Mouse (Mus musculus): ENCODE data around the gene Rps21.

DNA sequence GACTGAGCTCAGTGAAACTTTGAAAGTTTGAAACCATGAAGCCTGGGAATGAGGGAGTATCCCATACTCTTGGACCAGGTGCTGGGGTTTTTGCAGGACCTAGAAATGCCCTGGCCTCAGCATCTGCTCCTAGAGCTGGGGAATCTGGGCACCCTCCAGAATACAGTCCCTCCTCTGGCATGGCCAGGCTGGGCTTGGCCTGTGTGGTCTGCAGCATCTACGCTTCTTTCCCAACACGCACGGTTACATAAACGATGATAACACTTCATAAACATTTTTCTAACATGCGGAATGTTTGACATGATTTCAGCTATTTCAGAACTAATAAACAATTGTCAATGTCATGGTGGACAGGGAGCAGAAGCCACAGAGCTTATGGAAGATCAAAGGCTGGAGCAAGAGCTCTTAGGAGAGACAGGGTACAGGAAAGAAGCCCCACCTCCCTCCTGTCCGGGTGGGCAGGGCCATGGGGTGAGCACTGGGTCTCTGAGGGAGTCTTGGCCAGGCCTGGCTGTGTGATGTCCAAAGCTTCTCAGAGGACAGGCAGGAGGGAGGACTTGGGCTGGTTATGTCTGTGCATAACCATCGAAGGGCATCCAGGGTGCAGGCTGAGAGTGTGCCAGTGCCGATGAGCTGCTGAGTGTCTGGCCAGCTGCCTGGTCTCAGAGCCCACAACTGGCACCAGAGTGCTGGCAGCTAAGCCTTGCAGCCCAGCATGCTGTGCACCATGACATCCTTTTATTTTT lies 49.4 kb downstream of the Rps21 start:
- TF ChIP-seq POLR2A (IDR thresholded peaks at IDR 0.05; ENCODE audit: borderline replicate concordance, extremely low read depth, insufficient read depth, insufficient read length, poor library complexity, severe bottlenecking) (no peak), CTCF (IDR thresholded peaks at IDR 0.05; ENCODE audit: borderline replicate concordance, extremely low read depth, insufficient read depth, insufficient read length) (no peak)
